Mouse (Mus musculus) liver, adult 2 months (tissue): ENCODE measurements at regions not wholly inside any gene's neighbourhood (a gene's known extent, or its start where the extent isn't known, plus 50 kb on each side); places are given as distances from the start of the nearest gene placed in this dataset.

Source experiments
- DNase-seq: peaks from one replicate; pipeline ENCODE4 v3.0.0-alpha.2; 2011; ENCODE audit warnings: low read depth, low spot score; ENCODE audit errors: extremely low read depth
- H3K27ac ChIP-seq: fragments of 200-500 bp; replicated peaks from 2 replicates; pipeline ENCODE4 v1.5.1; 2012; ENCODE audit warnings: low read depth, mild to moderate bottlenecking, control low read depth, inconsistent platforms, low read length; ENCODE audit not compliant: insufficient read depth
- H3K27me3 ChIP-seq: fragments of 200-500 bp; 2 replicates; pipeline ENCODE4 v1.6.1; 2012; ENCODE audit warnings: mild to moderate bottlenecking, moderate library complexity, low read length, inconsistent platforms; ENCODE audit not compliant: control insufficient read depth, insufficient read depth
- H3K36me3 ChIP-seq: fragments of 200-500 bp; 2 replicates; pipeline ENCODE4 v1.6.1; 2012; ENCODE audit warnings: low read length, inconsistent platforms; ENCODE audit not compliant: control insufficient read depth, insufficient read depth
- H3K4me1 ChIP-seq: fragments of 200-500 bp; 2 replicates; pipeline ENCODE4 v1.6.1; 2011; ENCODE audit warnings: low read length; ENCODE audit not compliant: control insufficient read depth, insufficient read depth
- H3K4me3 ChIP-seq: fragments of 200-500 bp; 2 replicates; pipeline ENCODE4 v1.5.1; 2011; ENCODE audit warnings: low read depth, mild to moderate bottlenecking, control low read depth, low read length, moderate library complexity; ENCODE audit not compliant: insufficient read depth
- H3K79me2 ChIP-seq: fragments of 200-500 bp; 2 replicates; pipeline ENCODE4 v1.6.1; 2012; ENCODE audit warnings: inconsistent platforms, mild to moderate bottlenecking, low read length, moderate library complexity; ENCODE audit not compliant: control insufficient read depth, insufficient read depth
- H3K9ac ChIP-seq: fragments of 200-500 bp; 2 replicates; pipeline ENCODE4 v1.6.1; 2012; ENCODE audit warnings: low read depth, mild to moderate bottlenecking, control low read depth, inconsistent platforms, low read length
- CTCF ChIP-seq: fragments of 200-500 bp; IDR thresholded peaks from 2 replicates; pipeline ENCODE4 v1.5.1; 2011; ENCODE audit warnings: low read depth, low read length, control low read depth
- POLR2A ChIP-seq: fragments of 200-500 bp; IDR thresholded peaks from 2 replicates; pipeline ENCODE4 v1.6.1; 2011; ENCODE audit warnings: low read length, control low read depth; ENCODE audit not compliant: insufficient read depth; ENCODE audit errors: extremely low read depth
- whole genome bisulfite sequencing: fragments of 180-500 bp; shearing (Covaris S2); methylation state at CpG from one replicate; pipeline ENCODE4 v1.1.7; 2018; 5-methylcytosine and 5-hydroxymethylcytosine counted together

DNA sequence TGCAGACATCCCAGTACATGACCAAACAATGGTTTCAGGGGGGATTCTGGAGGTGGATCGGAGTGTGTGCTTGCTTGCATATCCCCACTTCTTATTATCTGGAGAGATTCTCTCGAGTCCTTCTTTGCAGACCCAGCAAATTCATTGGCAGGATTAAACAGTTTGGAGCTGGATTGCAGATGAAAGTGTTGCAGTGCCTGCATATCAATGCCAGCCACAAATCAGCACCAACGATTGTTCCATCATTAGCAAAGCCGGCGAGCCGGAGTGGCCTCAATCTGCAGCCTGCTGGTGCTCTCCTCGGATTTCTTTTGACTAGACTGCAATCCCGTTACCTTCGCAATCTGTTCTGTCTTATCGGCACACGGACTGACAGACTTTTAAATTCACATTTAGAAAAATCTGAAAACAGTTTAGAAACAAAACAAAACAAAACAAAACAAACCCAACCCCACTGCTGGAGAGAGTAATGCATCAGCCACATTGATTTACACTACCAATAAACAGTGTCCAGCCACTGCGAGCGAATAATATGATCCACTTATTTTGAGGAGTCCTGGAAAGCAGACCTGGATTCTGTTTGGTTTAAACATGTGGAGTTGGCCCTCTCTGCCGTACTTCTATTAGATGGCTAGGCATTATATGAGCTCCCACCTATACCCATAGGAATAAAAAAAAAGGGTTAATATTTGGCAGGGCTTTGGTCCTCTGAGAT lies 69.9 kb upstream of the Tet2 start:
- Histone ChIP-seq H3K9ac (no peak overlapping the region), H3K4me3 (no peak overlapping the region), H3K36me3 (no peaks in the 10 kb centered on the region), H3K27me3 (no peaks in the 10 kb centered on the region), H3K79me2 (no peaks in the 10 kb centered on the region), H3K4me1 (no peaks in the 10 kb centered on the region), H3K27ac (no peak overlapping the region)
- WGBS, result 83% methylated on average over 14 of the region's 14 CpGs
- DNase-seq, result no peak
- TF ChIP-seq CTCF, result no peak
- TF ChIP-seq POLR2A, result no peak

- DNase-seq, result no peak
- Histone ChIP-seq H3K27ac (no peak overlapping the region), H3K9ac (no peak overlapping the region), H3K79me2 (no peaks in the 10 kb centered on the region), H3K4me3 (no peak overlapping the region), H3K27me3 (no peaks in the 10 kb centered on the region), H3K4me1 (no peaks in the 10 kb centered on the region), H3K36me3 (no peaks in the 10 kb centered on the region)
- no peak for TF ChIP-seq CTCF
- no peak for TF ChIP-seq POLR2A
- 78% methylated on average over 2 of the region's 2 CpGs for WGBS
Observed at GRCm38 (mm10) chr3:133617036-133617435, 72.1 kb upstream of the Tet2 start.

- no peaks in the 10 kb centered on the region for H3K79me2 ChIP-seq
- no peaks in the 10 kb centered on the region for H3K4me1 ChIP-seq
- 81% methylated on average over 3 of the region's 3 CpGs for WGBS
- no peak for TF ChIP-seq POLR2A
- TF ChIP-seq CTCF, result no peak
- no peak for DNase-seq
- H3K4me3 ChIP-seq, result no peak overlapping the region
- H3K9ac ChIP-seq, result no peak overlapping the region
- no peaks in the 10 kb centered on the region for H3K27me3 ChIP-seq
- H3K36me3 ChIP-seq, result no peaks in the 10 kb centered on the region
- no peak overlapping the region for H3K27ac ChIP-seq
Observed at GRCm38 (mm10) chr3:133618491-133618890, 73.6 kb upstream of the Tet2 start.

GRCm38 (mm10) chr3:133623201-133623744 lies 78.3 kb upstream of the Tet2 start:
- Histone ChIP-seq H3K4me1 (no peaks in the 10 kb centered on the region), H3K36me3 (no peaks in the 10 kb centered on the region), H3K79me2 (no peaks in the 10 kb centered on the region), H3K27ac (no peak overlapping the region), H3K9ac (no peak overlapping the region), H3K27me3 (no peaks in the 10 kb centered on the region), H3K4me3 (no peak overlapping the region)
- DNase-seq, result no peak
- no peak for TF ChIP-seq CTCF
- TF ChIP-seq POLR2A, result no peak
- 53% methylated on average over 9 of the region's 9 CpGs for WGBS

DNA sequence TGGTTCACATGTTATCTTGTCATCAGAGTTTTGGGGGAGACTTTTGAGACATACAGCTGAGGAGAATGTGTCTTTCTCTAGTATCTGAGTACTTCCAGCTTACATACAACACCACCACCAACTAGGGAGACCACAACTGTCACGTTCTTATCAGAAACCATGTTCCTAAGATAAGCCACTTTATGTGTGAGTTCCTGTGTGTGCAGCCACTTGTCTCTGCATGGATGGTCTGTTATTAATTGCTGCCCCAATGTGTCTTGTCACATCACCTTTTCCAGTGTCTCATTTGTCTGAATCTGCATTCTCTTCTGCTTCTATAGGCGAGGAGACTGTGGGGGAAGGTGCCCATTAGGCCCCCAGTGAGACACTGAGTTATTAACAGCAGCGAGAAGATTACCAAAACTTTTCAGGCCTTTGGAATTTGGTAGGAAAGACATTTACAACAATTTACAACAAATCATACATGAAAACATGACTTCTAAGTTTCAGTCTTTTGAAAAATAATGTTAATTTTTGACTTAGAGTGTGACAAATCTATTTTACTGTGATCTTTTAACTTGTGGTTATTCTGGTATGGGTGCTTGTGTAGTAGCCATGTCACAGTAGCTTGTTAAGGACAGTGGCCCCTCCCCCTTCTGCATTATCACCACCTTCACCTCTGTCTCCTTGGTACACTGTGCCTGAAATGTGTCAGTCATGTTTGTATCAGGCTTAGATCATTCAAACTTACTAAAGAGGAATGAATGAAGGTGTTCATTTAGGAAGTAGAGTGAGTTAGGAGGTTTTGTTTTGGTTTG lies 79.3 kb upstream of the Tet2 start:
- Histone ChIP-seq H3K9ac (no peak overlapping the region), H3K27ac (no peak overlapping the region), H3K4me1 (no peaks in the 10 kb centered on the region), H3K36me3 (no peaks in the 10 kb centered on the region), H3K27me3 (no peaks in the 10 kb centered on the region), H3K4me3 (no peak overlapping the region), H3K79me2 (no peaks in the 10 kb centered on the region)
- WGBS, result 82% methylated on average over 3 of the region's 3 CpGs
- TF ChIP-seq POLR2A (no peak), CTCF (no peak)
- no peak for DNase-seq
